ENCODE assay signal across 9 mouse cellular contexts in the genomic region with DNA sequence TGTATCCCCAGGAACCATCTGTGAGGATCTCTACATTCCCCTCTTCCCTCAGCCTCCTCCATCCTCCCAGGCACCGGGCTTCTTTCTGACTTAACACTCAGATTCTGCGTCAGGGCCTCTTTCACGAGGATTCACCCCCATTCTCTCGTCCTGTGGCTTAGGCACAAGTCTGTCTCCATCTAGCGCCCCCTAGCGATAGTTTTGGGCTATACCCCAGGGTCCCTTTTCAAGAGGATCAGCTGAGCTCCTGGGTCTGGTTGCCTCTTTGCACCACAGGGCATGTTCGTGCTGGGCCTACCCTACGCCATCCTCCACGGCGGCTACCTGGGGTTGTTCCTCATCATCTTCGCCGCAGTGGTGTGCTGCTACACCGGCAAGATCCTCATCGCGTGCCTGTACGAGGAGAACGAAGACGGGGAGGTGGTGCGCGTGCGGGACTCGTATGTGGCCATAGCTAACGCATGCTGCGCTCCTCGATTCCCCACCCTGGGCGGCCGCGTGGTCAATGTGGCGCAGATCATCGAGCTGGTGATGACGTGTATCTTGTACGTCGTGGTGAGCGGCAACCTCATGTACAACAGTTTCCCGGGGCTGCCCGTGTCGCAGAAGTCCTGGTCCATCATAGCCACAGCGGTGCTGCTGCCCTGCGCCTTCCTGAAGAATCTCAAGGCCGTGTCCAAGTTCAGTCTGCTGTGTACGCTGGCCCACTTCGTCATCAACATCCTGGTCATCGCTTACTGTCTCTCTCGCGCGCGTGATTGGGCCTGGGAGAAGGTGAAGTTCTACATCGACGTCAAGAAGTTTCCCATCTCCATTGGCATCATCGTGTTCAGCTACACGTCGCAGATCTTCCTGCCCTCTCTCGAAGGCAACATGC. TPM values are rescaled to one million over a fixed set of nuclear protein-coding genes. Genes with fewer than 3 reads are reported as not detected.
DNase-seq lines count a peak whose midpoint lies in the region; ATAC-seq and TF ChIP-seq lines count a peak whose summit lies in the region.
"Had no signal": no experiment of that assay in that cellular context is flagged by ENCODE, and none has a peak within 500 bp of the region (broad histone marks: within the 10 kb centered on the region; RNA-seq: fewer than 3 reads in every experiment).

No protein-coding gene starts in this region.

- peak; percentile 77 for TF ChIP-seq CTCF in hindbrain, postnatal 0 days (IDR thresholded peaks at IDR 0.05; ENCODE audit: low read depth)

- peak overlapping the region; percentile 32; the same call in 1 of the 2 replicates for H3K9ac ChIP-seq in forebrain, embryonic 11.5 days (ENCODE audit: low read length)
- H3K9ac ChIP-seq in hindbrain, postnatal 0 days (replicated peaks; ENCODE audit: low read length): peak overlapping the region; percentile 57
- no peak overlapping the region for H3K9ac ChIP-seq in limb, embryonic 13.5 days
- peak overlapping the region; percentile 59 for H3K9ac ChIP-seq in midbrain, embryonic 15.5 days

- H3K4me1 ChIP-seq in forebrain, embryonic 11.5 days (replicated peaks; ENCODE audit: control insufficient read depth, insufficient read depth, low read length): peaks cover 13% of the 10 kb centered on the region
- no peaks in the 10 kb centered on the region for H3K4me1 ChIP-seq in hindbrain, postnatal 0 days (ENCODE audit: insufficient read depth, low read length)
- H3K4me1 ChIP-seq in limb, embryonic 13.5 days: peaks cover 38% of the 10 kb centered on the region
- peaks cover 42% of the 10 kb centered on the region for H3K4me1 ChIP-seq in midbrain, embryonic 15.5 days

- ATAC-seq in cerebellum, adult (ENCODE audit: insufficient number of reproducible peaks, low FRiP score, low TSS enrichment): no peak
- ATAC-seq in forebrain, embryonic 11.5 days (replicated peaks; ENCODE audit: low FRiP score): peak; percentile 45
- ATAC-seq in hindbrain, postnatal 0 days: peak; percentile 39; the same call in 1 of the 2 replicates
- no peak for ATAC-seq in limb, embryonic 13.5 days (ENCODE audit: low FRiP score, low read depth)
- no peak for ATAC-seq in midbrain, embryonic 15.5 days (replicated peaks)
- ATAC-seq: Patski had no signal

- WGBS in forebrain, embryonic 11.5 days: 3% methylated on average over 53 of the region's 53 CpGs
- WGBS in hindbrain, postnatal 0 days: 3% methylated on average over 53 of the region's 53 CpGs
- 3% methylated on average over 53 of the region's 53 CpGs for WGBS in limb, embryonic 13.5 days
- 3% methylated on average over 53 of the region's 53 CpGs for WGBS in midbrain, embryonic 15.5 days

- no peaks in the 10 kb centered on the region for H3K9me3 ChIP-seq in forebrain, embryonic 11.5 days (ENCODE audit: control insufficient read depth, low read length)
- H3K9me3 ChIP-seq in hindbrain, postnatal 0 days (ENCODE audit: low read length): no peaks in the 10 kb centered on the region
- no peaks in the 10 kb centered on the region for H3K9me3 ChIP-seq in limb, embryonic 13.5 days
- H3K9me3 ChIP-seq in midbrain, embryonic 15.5 days: no peaks in the 10 kb centered on the region

- H3K4me2 ChIP-seq in forebrain, embryonic 11.5 days (ENCODE audit: low read depth, low read length, severe bottlenecking): peak overlapping the region; percentile 35; the same call in 1 of the 2 replicates
- peak overlapping the region; percentile 51 for H3K4me2 ChIP-seq in hindbrain, postnatal 0 days (ENCODE audit: low read depth, low read length)
- H3K4me2 ChIP-seq in limb, embryonic 13.5 days (replicated peaks): no peak overlapping the region
- peak overlapping the region; percentile 51 for H3K4me2 ChIP-seq in midbrain, embryonic 15.5 days

- peak overlapping the region; percentile 30 for H3K4me3 ChIP-seq in forebrain, embryonic 11.5 days (ENCODE audit: low read depth, low read length)
- H3K4me3 ChIP-seq in hindbrain, postnatal 0 days (ENCODE audit: low read length): peak overlapping the region; percentile 40
- H3K4me3 ChIP-seq in limb, embryonic 13.5 days: 0 out of 2 replicates have a peak overlapping the region, but pooled peaks have one; percentile 22
- H3K4me3 ChIP-seq in midbrain, embryonic 15.5 days: peak overlapping the region; percentile 50

- H3K36me3 ChIP-seq in forebrain, embryonic 11.5 days (ENCODE audit: control insufficient read depth, insufficient read depth, low read length): no peaks in the 10 kb centered on the region
- H3K36me3 ChIP-seq in hindbrain, postnatal 0 days (ENCODE audit: insufficient read depth, low read length): no peaks in the 10 kb centered on the region
- no peaks in the 10 kb centered on the region for H3K36me3 ChIP-seq in limb, embryonic 13.5 days
- H3K36me3 ChIP-seq in midbrain, embryonic 15.5 days (replicated peaks): no peaks in the 10 kb centered on the region

- peaks cover 90% of the 10 kb centered on the region for H3K27me3 ChIP-seq in forebrain, embryonic 11.5 days (ENCODE audit: control insufficient read depth, insufficient read depth, low read length)
- H3K27me3 ChIP-seq in hindbrain, postnatal 0 days (ENCODE audit: insufficient read depth, low read length): peaks cover 55% of the 10 kb centered on the region
- H3K27me3 ChIP-seq in limb, embryonic 13.5 days: peaks cover 100% of the 10 kb centered on the region
- H3K27me3 ChIP-seq in midbrain, embryonic 15.5 days (replicated peaks): peaks cover 55% of the 10 kb centered on the region

- DNase-seq in cerebellum, adult 11 months: peak; percentile 39
- DNase-seq in brain, adult 2 months (ENCODE audit: low read depth, low spot score): peak; percentile 93
- DNase-seq in forebrain, embryonic 11.5 days (ENCODE audit: low spot score): peak; percentile 86
- peak; percentile 88 for DNase-seq in hindbrain, postnatal 0 days (ENCODE audit: low spot score)
- peak; percentile 53 to 77 for DNase-seq in spleen, postnatal 10 days (ENCODE audit: low spot score in 2 of 2)

- no peak overlapping the region for H3K27ac ChIP-seq in forebrain, embryonic 11.5 days (ENCODE audit: low read depth, low read length)
- H3K27ac ChIP-seq in hindbrain, postnatal 0 days: peak overlapping the region; percentile 32; the same call in 1 of the 2 replicates
- H3K27ac ChIP-seq in limb, embryonic 13.5 days: no peak overlapping the region
- H3K27ac ChIP-seq in midbrain, embryonic 15.5 days: peak overlapping the region; percentile 89

RNA-seq across cellular contexts. Expression of a gene that starts 3.2 kb away (rescaled TPM):
- polyA plus RNA-seq in forebrain, embryonic 11.5 days (2014; fragmentation: Nextera tagmentation; extraction: Ambion mirVana): 1.9 and 2.5 TPM in 2 replicates
- total RNA-seq in hindbrain, postnatal 0 days (2014; rRNA removed): 70.4 and 79.8 TPM in 2 replicates
- polyA plus RNA-seq in hindbrain, postnatal 0 days (2015; fragmentation: Nextera tagmentation; extraction: Ambion mirVana): 16.5 and 16.7 TPM in 2 replicates
- not detected in 2 replicates for polyA plus RNA-seq in limb, embryonic 13.5 days (2015; fragmentation: Nextera tagmentation; extraction: Ambion mirVana)
- polyA plus RNA-seq in midbrain, embryonic 15.5 days (2015; fragmentation: Nextera tagmentation; extraction: Ambion mirVana): 9.8 and 10.5 TPM in 2 replicates
- polyA plus RNA-seq: Patski had no signal

RNA-seq across cellular contexts. Expression of a gene that starts 10.9 kb away (rescaled TPM):
- polyA plus RNA-seq in forebrain, embryonic 11.5 days (2014; fragmentation: Nextera tagmentation; extraction: Ambion mirVana): 20.6 and 20.7 TPM in 2 replicates
- 18.0 and 25.4 TPM in 2 replicates for total RNA-seq in hindbrain, postnatal 0 days (2014; rRNA removed)
- polyA plus RNA-seq in hindbrain, postnatal 0 days (2015; fragmentation: Nextera tagmentation; extraction: Ambion mirVana): 8.0 and 8.6 TPM in 2 replicates
- 12.4 and 14.1 TPM in 2 replicates for polyA plus RNA-seq in limb, embryonic 13.5 days (2015; fragmentation: Nextera tagmentation; extraction: Ambion mirVana)
- polyA plus RNA-seq in midbrain, embryonic 15.5 days (2015; fragmentation: Nextera tagmentation; extraction: Ambion mirVana): 11.7 and 12.8 TPM in 2 replicates

RNA-seq across cellular contexts. Expression of a gene that starts 51.4 kb away (rescaled TPM):
- 2.8 TPM in 2 replicates for polyA plus RNA-seq in forebrain, embryonic 11.5 days (2014; fragmentation: Nextera tagmentation; extraction: Ambion mirVana)
- 25.9 and 32.4 TPM in 2 replicates for total RNA-seq in hindbrain, postnatal 0 days (2014; rRNA removed)
- 29.7 and 30.3 TPM in 2 replicates for polyA plus RNA-seq in hindbrain, postnatal 0 days (2015; fragmentation: Nextera tagmentation; extraction: Ambion mirVana)
- polyA plus RNA-seq in limb, embryonic 13.5 days (2015; fragmentation: Nextera tagmentation; extraction: Ambion mirVana): 3.5 and 4.0 TPM in 2 replicates
- 21.0 and 23.4 TPM in 2 replicates for polyA plus RNA-seq in midbrain, embryonic 15.5 days (2015; fragmentation: Nextera tagmentation; extraction: Ambion mirVana)

Comparison
In these comparisons a context has a peak if more than half of its experiments do, and no peak if none do; other contexts are left out.
1. DNase-seq: peak in every context shown above with its lines; median percentile 93 in brain, adult 2 months; 88 in hindbrain, postnatal 0 days; 86 in forebrain, embryonic 11.5 days; 65 in spleen, postnatal 10 days; 39 in cerebellum, adult 11 months.
2. ATAC-seq: peak in forebrain, embryonic 11.5 days (single experiment) and hindbrain, postnatal 0 days (single experiment); none in cerebellum, adult (single experiment), limb, embryonic 13.5 days (single experiment) and midbrain, embryonic 15.5 days (single experiment).
3. H3K27ac ChIP-seq: peak in hindbrain, postnatal 0 days (single experiment) and midbrain, embryonic 15.5 days (single experiment); none in forebrain, embryonic 11.5 days (single experiment) and limb, embryonic 13.5 days (single experiment).
4. Peak in every context shown above with its lines, with median percentiles within 50 percentile points of each other: H3K4me3 ChIP-seq.